In genomic region chr5:134507307-134507706, GRCm38 (mm10) we compare ENCODE assay signal across 8 mouse cellular contexts. TPM values are rescaled to one million over a fixed set of nuclear protein-coding genes. Genes with fewer than 3 reads are reported as not detected.
DNase-seq lines count a peak whose midpoint lies in the region; TF ChIP-seq lines count a peak whose summit lies in the region.
"Had no signal": no experiment of that assay in that cellular context is flagged by ENCODE, and none has a peak within 500 bp of the region (broad histone marks: within the 10 kb centered on the region; RNA-seq: fewer than 3 reads in every experiment).

No protein-coding gene starts in this region.

- no peak overlapping the region for H3K27ac ChIP-seq in bone marrow, adult 2 months (ENCODE audit: control insufficient read depth, insufficient read depth, low read depth, low read length, poor library complexity)
- no peak overlapping the region for H3K27ac ChIP-seq in embryonic fibroblast, embryonic 13.5 days (ENCODE audit: insufficient read depth, low read length)
- H3K27ac ChIP-seq: limb, embryonic 13.5 days had no signal

- peak; percentile 88 for DNase-seq in MN1 (ENCODE audit: low spot score)
- peak; percentile 77 to 84 for DNase-seq in heart, postnatal 14 days
- peak; percentile 65 to 68 for DNase-seq in layer of hippocampus, postnatal 36 days
- DNase-seq in mesoderm, embryonic 11.5 days (ENCODE audit: low read depth, low spot score): peak; percentile 81
- peak; percentile 79 for DNase-seq in skeletal muscle tissue, adult 2 months (ENCODE audit: low read depth, low spot score)

- TF ChIP-seq POLR2A in bone marrow, adult 2 months (IDR thresholded peaks at IDR 0.05; ENCODE audit: borderline replicate concordance, control insufficient read depth, low read depth, low read length): no peak
- TF ChIP-seq POLR2A in embryonic fibroblast, embryonic 13.5 days (IDR thresholded peaks at IDR 0.05; ENCODE audit: low read depth, low read length): no peak

- H3K4me3 ChIP-seq in bone marrow, adult 2 months (replicated peaks; ENCODE audit: control insufficient read depth, low read depth, low read length): no peak overlapping the region
- H3K4me3 ChIP-seq in embryonic fibroblast, embryonic 13.5 days (ENCODE audit: insufficient read depth, low read length): no peak overlapping the region
- H3K4me3 ChIP-seq: limb, embryonic 13.5 days had no signal

- no peaks in the 10 kb centered on the region for H3K4me1 ChIP-seq in bone marrow, adult 2 months (ENCODE audit: control insufficient read depth, insufficient read depth, low read length)
- H3K4me1 ChIP-seq in embryonic fibroblast, embryonic 13.5 days (ENCODE audit: control insufficient read depth, insufficient read depth, low read length): no peaks in the 10 kb centered on the region
- H3K4me1 ChIP-seq: limb, embryonic 13.5 days had no signal

- 8% methylated on average over 10 of the region's 10 CpGs for WGBS in bone marrow, adult 2 months

- intact Hi-C loops in heart, postnatal 14 days (cut with DNase I): loop anchor here (2.0 to 5.0 kb wide), 3 partner anchors 40 to 195 kb away; partner anchors contain the start of gene Rfc2

- TF ChIP-seq CTCF in bone marrow, adult 2 months (IDR thresholded peaks at IDR 0.05; ENCODE audit: control insufficient read depth, insufficient read depth, low read length): peak; percentile 97
- TF ChIP-seq CTCF in embryonic fibroblast, embryonic 13.5 days (IDR thresholded peaks at IDR 0.05; ENCODE audit: borderline replicate concordance, insufficient read depth, low read length): peak; percentile 90

RNA-seq across cellular contexts. Expression of gene Clip2, which starts 44.9 kb away (rescaled TPM):
- 5.6 and 7.9 TPM in 2 replicates for polyA plus RNA-seq in bone marrow, adult 2 months (2011; ENCODE audit: insufficient read depth, insufficient read length, low replicate concordance, missing spikeins)
- 20.3 and 25.6 TPM in 2 replicates for polyA plus RNA-seq in embryonic fibroblast, embryonic 13.5 days (2011; ENCODE audit: insufficient read length, low read depth, missing spikeins)
- total RNA-seq in heart, postnatal 14 days (2021): 10 to 100 TPM; 10.2 to 10.3 TPM
- total RNA-seq in layer of hippocampus, postnatal 36 days (2021): 100 to 1,000 TPM in 1 of 2 experiments, 10 to 100 TPM in 1; 96.7 to 105 TPM

RNA-seq across cellular contexts. Expression of gene Gtf2ird1, which starts 50.8 kb away (rescaled TPM):
- polyA plus RNA-seq in bone marrow, adult 2 months (2011; ENCODE audit: insufficient read depth, insufficient read length, low replicate concordance, missing spikeins): 11.2 and 13.1 TPM in 2 replicates
- 52.0 and 58.2 TPM in 2 replicates for polyA plus RNA-seq in embryonic fibroblast, embryonic 13.5 days (2011; ENCODE audit: insufficient read length, low read depth, missing spikeins)
- total RNA-seq in heart, postnatal 14 days (2021): 10 to 100 TPM; 28.6 to 30.9 TPM
- 10 to 100 TPM; 28.4 to 31.3 TPM for total RNA-seq in layer of hippocampus, postnatal 36 days (2021)

RNA-seq across cellular contexts. Expression of gene Syna, which starts 52.7 kb away (rescaled TPM):
- not detected in 2 replicates for polyA plus RNA-seq in bone marrow, adult 2 months (2011; ENCODE audit: insufficient read depth, insufficient read length, low replicate concordance, missing spikeins)
- 0.40 TPM in 1 of 2 replicates, not detected in the other for polyA plus RNA-seq in embryonic fibroblast, embryonic 13.5 days (2011; ENCODE audit: insufficient read length, low read depth, missing spikeins)
- not detected for total RNA-seq in heart, postnatal 14 days (2021)
- 1 to 10 TPM; 5.1 to 5.2 TPM for total RNA-seq in layer of hippocampus, postnatal 36 days (2021)

Comparison
In these comparisons a context has a peak if more than half of its experiments do, and no peak if none do; other contexts are left out.
1. RNA of gene Clip2, which starts 44.9 kb away (total RNA-seq): 96.7 to 105 TPM in layer of hippocampus, postnatal 36 days; 10.2 to 10.3 TPM in heart, postnatal 14 days; every median in the first group is over 4 times any median in the second.
2. RNA of gene Syna, which starts 52.7 kb away (total RNA-seq): 5.1 to 5.2 TPM in layer of hippocampus, postnatal 36 days; not detected in heart, postnatal 14 days; every median in the first group is over 4 times any median in the second.
3. Peak in every context shown above with its lines, with median percentiles within 50 percentile points of each other: DNase-seq.